Mouse (Mus musculus) left cerebral cortex, postnatal 14 days (tissue): ENCODE results near the gene Gm21983. TPM values are rescaled to one million over a fixed set of nuclear protein-coding genes. Genes with fewer than 3 reads are reported as not detected.

ENCODE experiments used
- DNase-seq, 2 experiments: peaks; one replicate each; pipeline ENCODE4 v3.0.0; 2021 to 2022; ENCODE audit warnings: low spot score in 2 of 2, mixed read lengths in 1 of 2
- intact Hi-C: fragments of 180-260 bp; cut with DNase I; formaldehyde crosslinking; loops from one replicate; pipeline ENCODE4 v1.15.1; 2025
- long read RNA-seq, 2 experiments: library from polyadenylated mRNA; stranded (forward); transcript quantifications; one replicate each; pipeline ENCODE4 v2.0.0; 2021
- total RNA-seq, 2 experiments: library from RNA; stranded (reverse); gene quantifications; 2 replicates each; pipeline ENCODE4 v1.2.3; 2021

The Gm21983 gene
- not detected for total RNA-seq
- long read RNA-seq, experiment 1, partial matches to known transcripts: 1 of 1 reads
- long read RNA-seq, experiment 1, other reads (novel, unspliced or antisense): 0 of 1 reads
- long read RNA-seq, experiment 2: 0 reads

DNA sequence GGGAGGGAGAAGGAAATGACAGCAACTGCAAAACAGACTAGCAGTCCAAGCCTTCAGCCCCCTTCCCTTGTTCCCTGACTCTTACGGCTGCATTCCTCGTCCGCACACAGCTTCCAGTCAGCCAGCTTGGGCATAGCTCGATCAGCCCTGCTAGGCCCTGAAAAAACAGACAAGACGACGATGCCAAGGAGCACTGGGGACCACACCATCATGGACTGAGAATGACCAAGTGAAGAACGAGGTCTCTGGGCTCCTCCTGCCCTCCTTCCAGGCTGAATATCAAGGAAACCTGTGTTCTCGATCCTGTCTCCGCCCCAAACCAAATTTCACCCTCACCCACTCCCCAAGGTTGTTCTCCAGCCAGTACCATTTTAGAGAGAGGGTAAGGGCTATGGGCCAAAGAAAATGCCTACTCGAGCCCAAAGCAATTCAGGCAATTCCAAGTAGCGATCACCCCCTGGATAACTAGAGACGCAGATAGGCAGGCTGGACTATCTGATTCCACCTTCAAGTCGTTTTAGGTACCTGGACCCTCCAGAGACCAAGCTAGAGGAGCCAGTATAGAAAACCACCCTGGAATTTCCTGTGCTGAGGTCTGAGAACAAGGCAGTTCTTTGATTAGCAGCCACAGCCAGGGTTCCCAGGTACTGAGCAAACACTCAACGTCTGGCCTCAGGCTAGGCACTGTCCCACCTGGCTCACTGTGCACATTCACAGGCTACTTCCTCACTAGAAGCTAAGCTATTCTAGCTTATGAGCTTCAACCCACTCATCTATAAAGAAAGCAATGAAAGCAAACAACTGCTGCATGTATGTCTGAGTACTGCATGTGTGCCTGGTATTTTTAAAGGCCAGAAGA, at the start of gene Gm21983, which contains the start of gene Mia:
TSS of gene Gm21983 (minus strand) at position 250 of the 859 bp plus-strand sequence.
TSS of gene Mia (minus strand) at position 321 of the 859 bp plus-strand sequence.
- DNase-seq: no peak
- intact Hi-C loops: no loop called here

DNA sequence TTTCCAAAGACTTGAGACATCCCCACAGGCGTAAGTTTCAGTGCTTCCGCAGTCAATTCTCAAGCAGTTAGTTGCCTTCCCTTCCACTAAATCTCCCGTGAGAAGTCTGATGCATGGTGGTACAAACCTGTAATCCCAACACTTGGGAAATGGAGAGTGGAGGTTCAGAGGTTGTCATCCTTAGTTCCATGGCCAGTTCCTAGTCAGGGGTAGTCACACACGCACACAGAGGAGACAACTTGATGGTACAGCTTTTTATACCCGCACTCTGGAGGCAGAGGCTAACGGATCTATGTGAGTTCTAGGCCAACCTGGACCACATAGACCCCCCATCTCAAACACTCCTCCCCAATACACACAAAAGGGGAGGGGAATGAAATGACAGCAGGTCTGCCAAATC, 48.0 kb upstream of the Gm21983 start:
- DNase-seq: no peak

DNA sequence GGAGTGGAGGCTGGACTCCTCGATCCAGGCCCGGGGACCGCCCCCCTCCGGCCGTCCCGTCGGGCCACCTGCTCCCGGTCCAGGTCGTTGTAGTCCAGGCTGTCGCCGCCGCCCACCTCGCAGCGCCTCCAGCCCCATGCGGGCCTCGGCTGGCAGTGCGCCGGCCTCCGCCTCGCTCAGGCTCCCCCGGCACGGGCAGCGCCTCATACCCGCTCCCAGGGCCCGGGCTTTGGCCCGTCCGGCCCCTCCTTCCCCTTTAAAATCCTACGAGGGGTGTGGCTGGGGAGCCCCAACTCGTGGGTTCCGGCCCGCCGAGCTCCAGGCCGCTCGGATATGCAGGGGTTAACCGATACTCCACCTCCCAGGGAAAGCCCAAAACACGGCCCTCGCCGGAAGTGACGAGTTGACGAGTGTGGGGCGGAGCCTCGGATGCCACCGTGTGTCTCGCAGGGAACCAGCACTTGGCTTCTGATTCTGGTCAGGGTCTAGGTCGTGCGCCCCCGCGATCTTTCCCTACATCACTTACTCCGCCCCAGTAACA, 47.5 kb upstream of the Gm21983 start, which contains the start of gene Itpkc:
TSS of gene Itpkc (minus strand) at position 381 of the 541 bp plus-strand sequence.
- intact Hi-C loops: no loop called here
- peak; percentile 91 to 92 for DNase-seq

More for the DNA sequence above, 48.0 kb upstream of the Gm21983 start:
- intact Hi-C loops: no loop called here

DNA sequence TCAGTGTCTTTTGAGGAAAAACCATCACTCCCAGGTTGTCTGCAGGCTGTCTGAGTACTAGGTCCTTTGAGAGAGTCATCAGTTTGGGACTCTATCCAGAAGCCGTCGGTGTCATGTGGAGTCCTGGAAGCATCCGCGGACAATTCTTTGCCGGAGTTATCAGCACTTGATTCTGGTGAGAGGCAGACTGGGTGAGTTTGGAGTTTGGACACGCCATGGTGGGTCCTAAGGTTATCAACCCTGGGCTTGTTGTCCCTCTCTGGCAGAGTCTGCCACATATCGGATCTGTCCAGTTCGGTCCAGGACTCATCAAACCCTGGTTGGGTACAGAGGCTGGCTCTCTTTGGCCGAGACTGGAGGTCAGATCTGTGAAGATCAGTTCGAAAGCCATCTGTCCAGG, 46.8 kb upstream of the Gm21983 start:
- intact Hi-C loops: no loop called here
- no peak for DNase-seq

DNA sequence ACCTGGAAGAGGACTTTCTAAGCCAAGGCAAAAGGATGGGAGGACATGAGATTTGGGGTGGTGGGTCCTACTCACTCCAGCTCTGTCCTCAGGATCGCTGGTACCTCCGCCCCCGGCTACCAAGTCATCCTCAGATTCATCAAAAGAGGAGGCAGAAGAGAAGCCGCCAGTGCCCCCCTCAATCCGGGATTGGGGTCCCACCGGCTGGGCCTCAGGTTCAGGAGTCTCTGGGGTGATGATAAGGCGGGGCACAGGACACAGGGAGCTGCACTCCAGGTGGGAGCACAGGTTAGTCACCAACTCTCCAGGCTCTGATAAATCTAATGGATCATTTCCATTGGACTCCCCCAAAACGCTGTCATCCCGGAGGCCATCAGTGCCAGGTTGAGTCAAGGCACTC, 46.4 kb upstream of the Gm21983 start:
- intact Hi-C loops: no loop called here
- DNase-seq: no peak

DNA sequence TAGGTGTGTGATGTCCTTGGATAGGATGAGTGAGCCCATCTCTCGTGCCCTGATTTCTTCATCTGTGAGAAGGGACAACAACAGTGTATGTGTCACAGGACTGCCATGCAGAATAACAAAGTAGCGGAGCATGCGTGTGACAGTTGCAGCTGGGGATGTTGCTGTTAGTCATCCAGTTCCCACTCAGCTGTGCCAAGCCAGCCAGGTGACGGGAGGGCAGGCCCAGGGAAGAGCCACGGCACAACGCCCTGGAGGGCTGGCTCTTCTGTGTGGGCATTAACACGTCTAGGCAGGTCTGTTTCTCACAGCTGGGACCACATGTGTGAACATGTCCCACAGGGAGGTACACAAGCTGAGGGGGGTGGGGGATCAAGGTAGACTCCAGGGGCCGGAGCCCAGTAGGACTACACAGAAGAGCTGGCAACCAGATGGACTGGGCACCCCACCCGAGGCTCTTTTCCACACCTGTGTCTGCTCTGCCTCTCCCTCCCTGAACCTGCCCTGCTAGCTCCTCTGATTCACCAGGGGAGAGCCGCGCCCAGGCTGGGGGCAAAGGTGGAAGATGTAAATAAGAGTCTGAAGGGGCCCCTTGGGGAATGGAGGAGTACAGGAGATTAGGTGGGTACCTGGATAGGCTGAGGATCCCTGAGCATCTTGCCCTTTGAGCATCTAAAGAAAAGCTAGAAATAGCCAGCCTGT, 44.1 kb upstream of the Gm21983 start:
- peak; percentile 39 to 71 for DNase-seq
- intact Hi-C loops: no loop called here

DNA sequence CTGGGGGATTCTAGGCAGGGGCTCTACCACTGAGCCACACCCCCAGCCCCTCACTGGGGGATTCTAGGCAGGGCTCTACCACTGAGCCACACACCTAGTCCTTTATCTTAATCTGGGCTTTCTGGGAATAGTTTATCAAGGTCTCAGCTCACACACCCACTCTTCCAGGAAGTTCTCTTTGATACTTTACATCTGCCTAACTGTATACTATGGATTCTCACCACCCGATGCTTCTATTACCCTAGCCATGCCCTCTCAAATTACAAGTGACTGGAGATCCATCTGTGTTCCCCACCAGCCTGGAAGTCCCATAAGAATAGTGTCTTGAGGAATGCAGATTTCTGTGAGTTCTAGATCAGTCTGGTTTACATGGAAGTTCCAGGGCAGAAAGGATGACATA, 41.7 kb upstream of the Gm21983 start:
- intact Hi-C loops: no loop called here
- DNase-seq: no peak

DNA sequence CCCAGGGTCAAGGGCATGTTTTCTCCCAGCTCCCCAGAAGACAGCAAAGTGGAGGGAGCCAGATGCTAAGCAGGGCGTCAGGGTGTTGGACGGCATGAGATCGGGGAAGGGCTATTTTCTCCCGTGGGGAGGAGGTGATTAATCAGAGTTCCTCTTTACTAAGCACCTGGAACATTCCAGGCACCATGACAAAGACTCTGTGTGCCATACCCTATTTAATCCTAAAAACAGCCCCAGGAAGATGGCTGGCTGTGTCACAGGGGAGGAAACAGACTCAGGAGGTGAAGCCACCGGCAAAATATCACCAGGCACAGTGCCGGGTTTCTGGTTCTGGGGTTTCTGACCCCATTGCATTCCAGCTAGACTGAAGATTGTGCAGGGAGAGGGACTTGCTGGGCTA, 41.1 kb upstream of the Gm21983 start:
- intact Hi-C loops: no loop called here
- no peak for DNase-seq

DNA sequence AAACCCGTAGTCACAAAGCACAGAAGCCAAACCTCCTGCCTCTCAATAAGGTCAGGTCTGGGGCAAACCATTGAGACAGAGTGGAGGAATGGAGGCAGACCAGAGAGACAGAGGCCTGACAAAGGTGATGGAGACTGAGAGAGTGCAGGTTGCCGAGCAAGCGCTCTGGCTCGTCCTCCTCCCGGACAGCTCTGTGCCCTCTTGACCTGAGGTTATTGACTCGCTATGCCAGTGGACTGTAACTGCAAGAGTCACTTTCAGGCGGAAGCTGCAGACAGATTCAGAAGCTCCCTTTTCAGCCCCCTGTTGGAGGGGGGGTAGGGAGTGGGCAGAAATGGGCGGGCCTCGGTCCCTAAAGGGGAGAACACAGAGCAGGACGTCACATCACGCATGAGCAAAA, 39.1 kb upstream of the Gm21983 start:
- DNase-seq: no peak
- intact Hi-C loops: no loop called here

DNA sequence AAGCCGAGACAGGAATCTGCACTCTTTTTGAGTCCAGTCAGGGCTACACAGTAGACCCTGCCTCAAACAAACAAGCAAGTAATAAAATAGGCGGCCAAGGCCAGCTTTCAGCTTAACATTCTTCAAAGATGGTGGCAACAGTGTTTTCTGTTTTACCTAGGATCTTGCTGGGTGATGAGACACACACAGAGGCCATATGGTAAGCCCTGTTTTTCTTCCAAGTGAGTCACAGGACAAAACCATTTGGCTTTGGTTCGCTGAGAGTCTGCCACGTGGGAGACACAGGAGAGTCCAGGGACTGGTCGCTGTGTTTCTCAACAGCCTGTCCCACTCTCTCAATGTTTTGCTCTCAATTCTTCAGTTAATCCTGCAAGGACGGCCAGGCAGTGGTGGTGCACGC, 37.7 kb upstream of the Gm21983 start:
- DNase-seq: no peak
- intact Hi-C loops: no loop called here

DNA sequence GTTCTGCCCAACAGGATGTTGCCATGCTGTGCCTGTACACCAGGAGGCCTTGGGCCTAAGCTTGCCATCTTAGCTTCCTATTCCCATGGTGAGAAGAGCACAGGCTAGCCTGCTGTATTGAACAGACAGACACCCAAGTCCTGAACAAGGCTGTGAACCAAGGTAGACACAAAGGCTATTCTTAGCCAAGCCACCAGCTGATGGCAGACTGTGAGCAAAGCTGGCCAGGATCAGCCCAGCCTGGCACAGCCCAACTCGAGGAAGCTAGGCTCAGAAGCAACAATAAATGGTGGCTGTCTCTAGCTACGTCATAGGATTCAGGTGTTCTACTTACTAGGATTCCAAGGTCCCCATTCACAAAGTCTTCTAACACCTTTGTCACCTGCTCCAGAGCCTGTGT, 31.7 kb upstream of the Gm21983 start:
- no peak for DNase-seq
- intact Hi-C loops: no loop called here

DNA sequence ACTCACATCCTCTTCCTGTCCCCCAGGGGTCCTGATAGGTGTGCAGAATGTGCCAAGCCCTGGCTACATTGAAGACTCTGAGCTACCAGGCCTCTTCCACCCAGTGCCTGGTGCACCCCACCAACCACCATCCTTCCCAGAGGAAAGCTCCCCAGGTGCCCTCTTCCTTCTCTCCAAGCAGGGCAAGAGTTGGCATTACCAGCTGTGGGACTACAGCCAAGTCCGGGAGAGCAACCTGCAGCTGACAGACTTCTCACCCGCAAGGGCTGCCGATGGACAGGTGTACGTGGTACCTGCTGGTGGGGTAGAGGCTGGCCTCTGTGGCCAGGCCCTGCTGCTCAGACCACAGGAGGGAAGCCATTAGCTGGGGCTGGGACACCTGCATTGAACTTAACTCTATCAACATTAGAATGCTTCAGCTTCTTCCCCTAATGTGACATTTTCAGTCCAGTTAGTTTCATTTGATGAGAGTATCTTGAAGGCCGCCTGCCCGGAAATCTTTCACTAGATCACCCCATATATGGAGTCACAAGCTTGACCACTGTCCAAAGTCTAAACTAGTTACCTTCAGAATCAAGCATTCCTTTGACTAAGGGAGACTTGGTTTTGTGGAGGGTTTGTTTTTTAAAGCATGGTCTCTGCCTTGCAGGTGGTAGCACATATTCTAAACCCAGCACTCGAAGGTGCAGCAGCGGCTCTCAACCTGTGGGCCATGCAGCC, 23.0 kb upstream of the Gm21983 start:
- DNase-seq: no peak
- intact Hi-C loops: no loop called here

DNA sequence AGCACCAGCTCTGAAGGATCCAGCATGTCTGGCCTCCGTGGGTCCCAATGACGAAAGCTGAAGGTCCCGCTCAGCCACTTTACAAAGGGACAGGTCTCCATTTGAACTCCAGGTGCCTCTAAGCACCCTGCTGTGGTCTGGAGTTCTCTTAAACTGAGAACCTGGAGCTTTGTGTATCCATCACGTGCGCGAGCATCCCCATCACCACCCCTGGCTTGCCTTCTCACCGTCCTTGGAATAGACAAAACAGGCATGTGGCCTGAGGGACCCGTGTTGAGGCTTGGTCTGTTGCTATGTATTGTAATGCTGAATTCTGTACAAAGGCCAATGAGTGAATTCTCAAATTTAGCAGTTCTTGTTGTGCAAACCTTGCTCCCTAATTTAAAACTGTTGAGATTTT, 17.9 kb upstream of the Gm21983 start:
- intact Hi-C loops: no loop called here
- no peak for DNase-seq

DNA sequence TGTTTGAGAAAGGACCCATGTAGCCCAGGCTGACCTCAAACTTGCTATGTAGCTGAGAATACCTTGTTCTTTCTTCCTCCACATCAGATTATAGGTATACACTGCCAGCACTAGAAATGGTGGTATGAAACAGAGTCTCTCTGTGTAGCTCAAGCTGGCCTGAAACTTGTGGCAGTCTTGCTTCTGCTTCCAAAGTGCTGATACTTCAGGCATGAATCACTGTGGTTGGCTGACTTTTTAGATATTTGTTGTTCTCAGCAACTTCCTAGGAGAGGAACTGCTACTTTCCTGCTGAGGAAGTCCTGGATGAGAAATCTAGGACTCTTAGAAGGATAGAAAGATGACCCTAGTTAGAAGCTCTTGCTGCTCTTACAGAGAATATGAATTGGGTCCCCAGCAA, 17.5 kb upstream of the Gm21983 start:
- intact Hi-C loops: no loop called here

DNA sequence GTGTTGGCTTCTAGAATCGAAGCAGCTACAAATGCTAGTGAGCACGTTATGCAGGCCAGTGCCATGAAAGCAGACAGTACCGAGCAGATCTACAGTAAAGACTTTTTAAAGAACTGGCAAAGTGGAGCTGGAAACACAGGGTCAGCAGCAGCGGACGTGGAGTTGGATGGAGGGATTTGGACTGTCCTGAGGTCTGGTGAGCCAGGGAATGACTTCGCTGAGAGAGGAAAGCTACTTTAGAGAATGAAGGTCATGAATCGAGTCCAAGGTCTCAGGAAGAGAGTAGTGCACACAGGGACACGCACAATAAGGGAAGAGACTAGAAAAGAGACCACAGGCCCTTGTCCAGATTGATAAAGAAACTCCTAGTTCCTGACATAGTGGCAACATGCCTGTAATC, 16.7 kb upstream of the Gm21983 start:
- intact Hi-C loops: no loop called here
- DNase-seq: no peak

More for the DNA sequence above, 17.5 kb upstream of the Gm21983 start:
- no peak for DNase-seq

DNA sequence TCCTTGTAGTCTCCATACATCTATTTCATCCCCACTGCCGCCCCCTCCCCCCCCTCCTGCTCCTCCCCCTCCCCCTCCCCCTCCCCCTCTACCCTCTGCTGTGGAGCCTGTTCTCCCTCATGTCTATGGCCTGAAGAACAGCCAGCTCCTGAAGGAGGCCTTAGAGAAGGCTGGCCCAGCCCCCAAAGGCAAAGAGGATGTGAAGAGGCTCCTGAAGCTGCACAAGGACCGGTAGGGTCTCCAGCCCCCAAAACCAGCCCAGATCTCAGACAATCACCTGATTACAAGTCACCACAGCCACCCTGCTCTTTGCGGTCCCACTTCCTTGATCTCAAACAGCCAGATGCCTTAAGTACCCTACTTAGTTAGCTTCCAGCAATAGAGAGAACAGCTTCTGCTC, 16.2 kb upstream of the Gm21983 start:
- intact Hi-C loops: no loop called here
- no peak for DNase-seq

DNA sequence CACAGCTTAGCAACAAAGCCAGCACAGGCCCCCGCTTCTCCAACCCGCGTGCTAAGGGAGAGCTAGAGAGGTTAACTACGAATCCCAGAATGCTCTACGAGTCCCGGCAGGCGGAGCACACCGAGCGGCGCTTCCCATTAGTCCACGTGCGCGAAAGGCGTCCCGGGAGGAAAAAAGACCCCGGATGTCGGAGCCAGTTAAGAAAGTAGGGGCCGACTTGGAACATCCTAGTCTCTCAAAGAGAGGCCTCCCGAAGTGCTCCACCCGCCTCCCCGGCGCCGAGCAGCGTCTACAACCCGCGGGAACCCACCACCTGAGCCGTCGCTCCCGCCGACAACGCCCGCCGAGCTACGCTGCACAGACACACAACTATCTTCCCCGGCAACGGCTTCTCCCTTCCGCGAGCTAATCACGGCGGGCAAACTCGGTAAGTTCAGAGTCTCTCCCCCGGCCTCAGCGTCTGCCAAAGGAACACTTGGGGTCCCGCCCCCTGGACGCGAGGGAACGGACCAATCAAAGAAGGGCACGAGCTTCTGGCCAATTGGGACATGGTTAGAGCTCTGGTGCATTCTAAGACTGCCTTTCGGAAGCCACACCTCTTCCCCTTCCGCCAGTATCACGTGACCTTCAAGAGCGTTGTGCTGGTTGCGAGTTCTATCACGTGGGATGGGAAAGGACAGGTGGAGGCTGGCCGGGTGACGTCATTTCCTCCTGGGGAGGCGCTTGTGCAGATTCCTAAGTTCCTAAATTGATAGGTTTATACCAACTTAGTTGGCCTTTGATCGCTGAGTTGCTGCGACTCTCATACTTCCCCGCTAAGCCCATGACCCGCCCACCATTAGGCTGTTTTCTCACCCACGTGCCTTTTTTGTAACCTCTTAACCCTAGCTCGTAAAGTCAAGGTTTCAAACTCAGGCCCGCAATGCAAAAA, 15.1 kb upstream of the Gm21983 start, which contains the start of the genes BC024978 and Snrpa:
TSS of gene BC024978 (plus strand) at position 101 of the 931 bp plus-strand sequence.
TSS of gene Snrpa (minus strand) at position 591 of the 931 bp plus-strand sequence.
- intact Hi-C loops: no loop called here
- DNase-seq: peak; percentile 97 to 100

DNA sequence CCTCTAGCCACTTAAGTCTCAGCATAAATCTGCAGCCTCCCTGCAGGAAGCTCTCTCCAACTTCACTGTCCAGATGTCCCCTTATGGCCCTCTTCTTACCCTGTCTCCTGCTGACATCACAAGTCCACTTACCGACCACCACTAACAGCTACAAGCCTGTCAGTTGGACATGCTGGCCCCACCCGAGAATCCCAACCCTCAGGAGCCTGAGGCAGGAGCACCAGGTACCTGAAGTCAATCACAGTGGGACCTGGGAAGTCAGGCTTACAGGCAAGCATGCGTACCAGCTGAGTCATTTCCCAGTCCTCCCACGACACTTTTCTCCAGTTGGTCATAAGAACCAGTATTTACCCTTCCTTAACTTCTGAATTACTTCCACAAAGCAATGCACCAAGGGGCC, 12.8 kb upstream of the Gm21983 start:
- intact Hi-C loops: no loop called here
- DNase-seq: no peak
